Mouse (Mus musculus) embryonic facial prominence, embryonic 11.5 days (tissue): ENCODE measurements at regions not wholly inside any gene's neighbourhood (a gene's known extent, or its start where the extent isn't known, plus 50 kb on each side); places are given as distances from the start of the nearest gene placed in this dataset. TPM values are rescaled to one million over a fixed set of nuclear protein-coding genes. Genes with fewer than 3 reads are reported as not detected.

Experiments used
- ATAC-seq: fragments of 200-750 bp; cut with Nextera tagmentation; replicated peaks from 2 replicates; pipeline ENCODE4 v1.8.0; 2017; ENCODE audit warnings: low read depth; ENCODE audit not compliant: insufficient number of reproducible peaks, low FRiP score, low TSS enrichment
- DNase-seq: peaks from one replicate; pipeline ENCODE4 v3.0.0-alpha.2; 2015; ENCODE audit warnings: low spot score
- H3K27ac ChIP-seq: fragments of 300-500 bp; sonication (generic); replicated peaks from 2 replicates; pipeline ENCODE4 v1.5.1; 2014; ENCODE audit warnings: mild to moderate bottlenecking, low read depth, low read length, control low read depth
- H3K27me3 ChIP-seq: fragments of 300-500 bp; sonication (generic); 2 replicates; pipeline ENCODE4 v1.6.1; 2014; ENCODE audit warnings: mild to moderate bottlenecking, low read length, moderate library complexity, mixed read lengths; ENCODE audit not compliant: control insufficient read depth, insufficient read depth
- H3K36me3 ChIP-seq: fragments of 300-500 bp; sonication (generic); replicated peaks from 2 replicates; pipeline ENCODE4 v1.6.1; 2014; ENCODE audit warnings: low read depth, mild to moderate bottlenecking, low read length, moderate library complexity, mixed read lengths; ENCODE audit not compliant: control insufficient read depth, insufficient read depth
- H3K4me1 ChIP-seq: fragments of 300-500 bp; sonication (generic); 2 replicates; pipeline ENCODE4 v1.6.1; 2014; ENCODE audit warnings: low read length, mixed read lengths; ENCODE audit not compliant: control insufficient read depth, insufficient read depth
- H3K4me2 ChIP-seq: fragments of 300-500 bp; sonication (generic); 2 replicates; pipeline ENCODE4 v1.6.1; 2014; ENCODE audit warnings: low read depth, mild to moderate bottlenecking, control low read depth, low read length, moderate library complexity
- H3K4me3 ChIP-seq: fragments of 300-500 bp; sonication (generic); 2 replicates; pipeline ENCODE4 v1.5.1; 2014; ENCODE audit warnings: low read depth, low read length, control low read depth
- H3K9ac ChIP-seq: fragments of 300-500 bp; sonication (generic); replicated peaks from 2 replicates; pipeline ENCODE4 v1.6.1; 2014; ENCODE audit warnings: mild to moderate bottlenecking, control low read depth, low read length
- H3K9me3 ChIP-seq: fragments of 300-500 bp; sonication (generic); replicated peaks from 2 replicates; pipeline ENCODE4 v1.6.1; 2016; ENCODE audit warnings: mild to moderate bottlenecking, low read length, inconsistent platforms, mixed read lengths; ENCODE audit not compliant: control insufficient read depth
- WGBS: fragments of 180-500 bp; shearing (Covaris S2); extraction: QIAGEN DNeasy Blood & Tissue Kit; methylation state at CpG from one replicate; pipeline ENCODE4 v1.1.7; 2014; 5-methylcytosine and 5-hydroxymethylcytosine counted together
- microRNA-seq: library from miRNA; unstranded; fragments of <30 nt; microRNA quantifications from one replicate; pipeline ENCODE4, GENCODE M21; 2016; ENCODE audit warnings: borderline number of aligned reads

- Histone ChIP-seq H3K4me2 (no peak overlapping the region), H3K9me3 (no peaks in the 10 kb centered on the region), H3K36me3 (no peaks in the 10 kb centered on the region), H3K27ac (no peak overlapping the region), H3K9ac (no peak overlapping the region), H3K4me1 (no peaks in the 10 kb centered on the region), H3K4me3 (no peak overlapping the region), H3K27me3 (no peaks in the 10 kb centered on the region)
- no peak for ATAC-seq
- DNase-seq, result no peak
Measured at GRCm38 (mm10) chr8:44525915-44526314, 409.3 kb upstream of the Fat1 start.

- H3K27me3 ChIP-seq, result no peaks in the 10 kb centered on the region
Measured at GRCm38 (mm10) chr8:44529696-44530095, 405.6 kb upstream of the Fat1 start.

GRCm38 (mm10) chr8:44548885-44549284 lies 386.4 kb upstream of the Fat1 start:
- DNase-seq (no peak), ATAC-seq (no peak)
- Histone ChIP-seq H3K36me3 (no peaks in the 10 kb centered on the region), H3K9ac (no peak overlapping the region), H3K9me3 (no peaks in the 10 kb centered on the region), H3K4me2 (no peak overlapping the region), H3K27me3 (no peaks in the 10 kb centered on the region), H3K27ac (no peak overlapping the region), H3K4me1 (no peaks in the 10 kb centered on the region), H3K4me3 (no peak overlapping the region)
- WGBS, result 83% methylated on average over 3 of the region's 3 CpGs

More at GRCm38 (mm10) chr8:44529696-44530095, 405.6 kb upstream of the Fat1 start:
- Histone ChIP-seq H3K4me3 (no peak overlapping the region), H3K9me3 (no peaks in the 10 kb centered on the region), H3K4me1 (no peaks in the 10 kb centered on the region), H3K36me3 (no peaks in the 10 kb centered on the region), H3K4me2 (no peak overlapping the region), H3K9ac (no peak overlapping the region), H3K27ac (no peak overlapping the region)
- ATAC-seq (no peak), DNase-seq (no peak)
- 88% methylated on average over 1 of the region's 1 CpGs for WGBS

- Histone ChIP-seq H3K9me3 (no peaks in the 10 kb centered on the region), H3K36me3 (no peaks in the 10 kb centered on the region), H3K4me1 (no peaks in the 10 kb centered on the region), H3K9ac (no peak overlapping the region), H3K4me2 (no peak overlapping the region), H3K4me3 (no peak overlapping the region), H3K27ac (no peak overlapping the region), H3K27me3 (no peaks in the 10 kb centered on the region)
- DNase-seq (no peak), ATAC-seq (no peak)
- WGBS, result 83% methylated on average over 9 of the region's 9 CpGs
Measured at GRCm38 (mm10) chr8:44559161-44559560, 376.1 kb upstream of the Fat1 start.

GRCm38 (mm10) chr8:44576314-44576858 lies 358.9 kb upstream of the Fat1 start:
- Histone ChIP-seq H3K36me3 (no peaks in the 10 kb centered on the region), H3K27me3 (no peaks in the 10 kb centered on the region), H3K9me3 (no peaks in the 10 kb centered on the region), H3K4me1 (no peaks in the 10 kb centered on the region), H3K27ac (no peak overlapping the region), H3K4me3 (no peak overlapping the region), H3K9ac (no peak overlapping the region), H3K4me2 (no peak overlapping the region)
- no peak for DNase-seq
- ATAC-seq, result no peak
- WGBS, result 63% methylated on average over 5 of the region's 5 CpGs

GRCm38 (mm10) chr8:44576993-44577392 lies 358.3 kb upstream of the Fat1 start:
- Histone ChIP-seq H3K27me3 (no peaks in the 10 kb centered on the region), H3K4me2 (no peak overlapping the region), H3K36me3 (no peaks in the 10 kb centered on the region), H3K4me3 (no peak overlapping the region), H3K4me1 (no peaks in the 10 kb centered on the region), H3K27ac (no peak overlapping the region), H3K9me3 (no peaks in the 10 kb centered on the region), H3K9ac (no peak overlapping the region)
- DNase-seq (no peak), ATAC-seq (no peak)
- 79% methylated on average over 5 of the region's 5 CpGs for WGBS

Small RNA genes in the stretch of these regions (microRNA-seq; reads per million reads assigned to microRNA genes)
- not detected for gene Gm26241
